Mouse (Mus musculus): ENCODE results near the gene Ddx23. TPM values are rescaled to one million over a fixed set of nuclear protein-coding genes. Genes with fewer than 3 reads are reported as not detected.

The Ddx23 gene
- total and polyA plus RNA-seq, 3 experiments, result 194 to 252 (median 213) TPM

DNA sequence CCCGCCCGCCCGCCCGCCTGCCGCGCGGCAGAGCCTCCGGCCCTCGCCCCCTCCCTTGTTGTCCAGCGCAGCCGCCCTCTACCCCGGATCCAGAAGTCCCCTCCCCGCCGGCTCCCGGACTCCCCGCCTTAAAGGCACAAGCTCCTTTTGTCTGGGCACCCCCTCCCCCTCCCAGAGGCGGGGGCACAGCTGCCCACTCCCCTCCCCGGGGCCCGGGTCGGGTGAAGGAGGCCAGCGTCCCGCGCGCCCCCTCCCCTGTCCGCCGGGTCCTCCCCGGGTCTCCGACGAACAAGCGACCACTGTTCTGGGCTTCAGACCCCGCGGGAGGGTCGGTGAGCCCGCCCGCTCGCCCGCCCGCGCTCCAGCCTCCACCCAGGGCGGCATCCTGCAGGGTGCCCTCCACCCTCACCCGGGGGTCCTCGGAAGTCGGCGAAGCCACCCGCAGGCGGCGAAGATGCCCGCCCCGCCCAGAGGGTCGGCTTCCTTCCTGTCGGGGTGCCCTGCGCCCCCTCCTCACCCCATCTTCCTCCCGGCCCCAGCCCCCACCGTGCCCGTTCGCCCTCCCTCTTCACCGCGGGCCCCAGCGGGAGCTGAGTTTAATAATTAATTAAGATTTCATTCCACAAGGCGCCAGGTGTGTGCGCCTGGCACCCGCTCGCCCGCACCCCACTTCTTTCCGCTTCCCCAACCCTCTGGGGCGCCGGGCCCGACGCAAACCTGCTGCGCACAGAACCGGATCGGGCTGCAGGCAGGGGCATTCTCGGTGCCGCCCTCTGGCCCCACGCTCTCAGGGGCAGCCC, 53.2 kb downstream of the Ddx23 start, which contains the start of gene Adcy6:
Gene Adcy6, minus strand, starts transcription at position 746 of the 800 bp plus-strand sequence.
- Histone ChIP-seq H3K9me3 (replicated peaks; ENCODE audit: insufficient read depth, low read length) (no peaks in the 10 kb centered on the region), H3K4me3 (ENCODE audit: control insufficient read depth in 1 of 2, insufficient read depth in 1 of 2, low read depth in 2 of 2, low read length in 2 of 2) (peak within 1 kb of the TSS; percentile 81 to 98), H3K4me1 (ENCODE audit: control insufficient read depth in 1 of 2, insufficient read depth in 2 of 2, low read length in 2 of 2) (peaks cover 17 to 49% of the 10 kb centered on the region in 2 experiments), H3K79me2 (ENCODE audit: control insufficient read depth, insufficient read depth, low read length, poor library complexity) (peaks cover 48% of the 10 kb centered on the region), H3K36me3 (ENCODE audit: control insufficient read depth in 1 of 2, insufficient read depth in 2 of 2, low read length in 2 of 2) (peaks cover 0 to 33% of the 10 kb centered on the region in 2 experiments; a peak in 3 of 4 replicates), H3K9ac (ENCODE audit: control insufficient read depth, low read depth, low read length, poor library complexity, severe bottlenecking) (peak within 1 kb of the TSS; percentile 85), H3K27ac (ENCODE audit: control insufficient read depth, low read depth, low read length) (peak within 1 kb of the TSS; percentile 91; the same call in 1 of the 2 replicates), H3K27me3 (ENCODE audit: control insufficient read depth in 1 of 2, insufficient read depth in 2 of 2, low read length in 2 of 2) (no peaks in the 10 kb centered on the region)
- peak; percentile 71 for DNase-seq (ENCODE audit: low read depth, low spot score)
- TF ChIP-seq EP300 (IDR thresholded peaks at IDR 0.05; ENCODE audit: low read depth in 1 of 2, low read length in 2 of 2), result 0 out of 4 replicates have a peak, but pooled peaks of 1 of the 2 experiments have one; percentile 8
- TF ChIP-seq MXI1 (IDR thresholded peaks at IDR 0.05; ENCODE audit: low read depth, low read length), result no peak
- peak; percentile 33; the same call in 1 of the 2 replicates for TF ChIP-seq ZMIZ1 (IDR thresholded peaks at IDR 0.05; ENCODE audit: low read depth, low read length)
- peak; percentile 32; the same call in 1 of the 2 replicates for TF ChIP-seq CHD2 (IDR thresholded peaks at IDR 0.05; ENCODE audit: low read length)
- peak; percentile 20 for TF ChIP-seq TCF12 (IDR thresholded peaks at IDR 0.05; ENCODE audit: low read depth, low read length)
- TF ChIP-seq CTCF (IDR thresholded peaks at IDR 0.05 in 2 of 3, conservative IDR thresholded peaks at IDR 0.05 in 1 of 3; ENCODE audit: control insufficient read depth in 1 of 3, insufficient read depth in 1 of 3, low read depth in 2 of 3, low read length in 3 of 3, poor library complexity in 1 of 3, severe bottlenecking in 1 of 3), result no peak
- TF ChIP-seq ETS1 (IDR thresholded peaks at IDR 0.05; ENCODE audit: low read depth, low read length), result no peak
- TF ChIP-seq SIN3A (IDR thresholded peaks at IDR 0.05; ENCODE audit: low read length), result peak; percentile 72
- TF ChIP-seq NRF1 (IDR thresholded peaks at IDR 0.05; ENCODE audit: insufficient read depth, low read depth, low read length, poor library complexity, severe bottlenecking), result peak; percentile 52; the same call in 1 of the 2 replicates
- peak; percentile 74 for TF ChIP-seq HCFC1 (IDR thresholded peaks at IDR 0.05; ENCODE audit: low read depth, low read length)
- TF ChIP-seq MAZ (IDR thresholded peaks at IDR 0.05; ENCODE audit: low read depth, low read length), result peak; percentile 96
- TF ChIP-seq POLR2A (IDR thresholded peaks at IDR 0.05; ENCODE audit: control insufficient read depth in 1 of 2, insufficient read depth in 1 of 2, low read depth in 1 of 2, low read length in 2 of 2, poor library complexity in 1 of 2), result peak in 1 of 2 experiments; percentile 33; a peak in 1 of 4 replicates
- TF ChIP-seq POLR2AphosphoS2 (IDR thresholded peaks at IDR 0.05; ENCODE audit: low read length), result no peak
- no peak for TF ChIP-seq CHD1 (IDR thresholded peaks at IDR 0.05; ENCODE audit: low read depth, low read length)
- TF ChIP-seq BHLHE40 (IDR thresholded peaks at IDR 0.05; ENCODE audit: borderline replicate concordance, low read depth, low read length), result no peak

DNA sequence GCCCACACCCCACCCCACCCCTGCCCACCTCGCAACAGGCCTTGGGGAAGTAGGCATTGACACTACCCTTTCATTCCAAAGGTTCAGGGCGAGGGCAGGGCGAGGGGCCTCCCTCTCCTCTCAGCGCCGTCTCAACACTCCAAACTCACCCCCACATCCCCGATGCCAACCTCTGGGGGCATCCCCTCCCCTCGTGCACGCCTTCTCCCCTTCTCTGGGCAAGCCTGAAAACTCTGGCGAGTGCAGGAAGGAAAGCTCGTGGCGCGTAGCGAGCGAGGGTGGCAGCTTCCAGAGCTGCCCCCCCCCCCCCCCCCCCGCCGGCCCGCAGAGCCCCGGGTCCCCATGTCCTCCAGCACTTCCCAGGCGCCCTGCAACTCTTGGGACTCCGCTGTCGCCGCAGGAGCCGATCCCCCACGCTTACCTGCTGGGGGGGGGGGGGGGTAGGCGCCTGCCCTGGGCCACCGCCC, 53.9 kb downstream of the Ddx23 start:
- peak overlapping the region; percentile 85 for H3K9ac ChIP-seq (ENCODE audit: control insufficient read depth, low read depth, low read length, poor library complexity, severe bottlenecking)
- H3K9me3 ChIP-seq (replicated peaks; ENCODE audit: insufficient read depth, low read length), result no peaks in the 10 kb centered on the region
- H3K79me2 ChIP-seq (ENCODE audit: control insufficient read depth, insufficient read depth, low read length, poor library complexity), result peaks cover 55% of the 10 kb centered on the region
- peak overlapping the region; percentile 91 for H3K27ac ChIP-seq (ENCODE audit: control insufficient read depth, low read depth, low read length)
- H3K36me3 ChIP-seq (ENCODE audit: control insufficient read depth in 1 of 2, insufficient read depth in 2 of 2, low read length in 2 of 2), result peaks cover 0 to 38% of the 10 kb centered on the region in 2 experiments; a peak in 3 of 4 replicates
- no peaks in the 10 kb centered on the region for H3K27me3 ChIP-seq (ENCODE audit: control insufficient read depth in 1 of 2, insufficient read depth in 2 of 2, low read length in 2 of 2)
- peak; percentile 68 for DNase-seq (ENCODE audit: low read depth, low spot score)
- peak overlapping the region; percentile 81 to 98 for H3K4me3 ChIP-seq (ENCODE audit: control insufficient read depth in 1 of 2, insufficient read depth in 1 of 2, low read depth in 2 of 2, low read length in 2 of 2)
- H3K4me1 ChIP-seq (ENCODE audit: control insufficient read depth in 1 of 2, insufficient read depth in 2 of 2, low read length in 2 of 2), result peaks cover 18 to 54% of the 10 kb centered on the region in 2 experiments
- no peak for TF ChIP-seq NRF1 (IDR thresholded peaks at IDR 0.05; ENCODE audit: insufficient read depth, low read depth, low read length, poor library complexity, severe bottlenecking)
- TF ChIP-seq CHD2 (IDR thresholded peaks at IDR 0.05; ENCODE audit: low read length), result no peak
- no peak for TF ChIP-seq USF1 (IDR thresholded peaks at IDR 0.05; ENCODE audit: low read depth, low read length)
- no peak for TF ChIP-seq TBP (IDR thresholded peaks at IDR 0.05; ENCODE audit: low read depth, low read length)
- no peak for TF ChIP-seq GATA1 (IDR thresholded peaks at IDR 0.05; ENCODE audit: low read depth, low read length)
- TF ChIP-seq USF2 (IDR thresholded peaks at IDR 0.05; ENCODE audit: borderline replicate concordance in 1 of 2, insufficient read depth in 1 of 2, low read depth in 1 of 2, low read length in 2 of 2), result no peak
- no peak for TF ChIP-seq TCF12 (IDR thresholded peaks at IDR 0.05; ENCODE audit: low read depth, low read length)
- TF ChIP-seq ETS1 (IDR thresholded peaks at IDR 0.05; ENCODE audit: low read depth, low read length), result no peak
- TF ChIP-seq JUND (IDR thresholded peaks at IDR 0.05; ENCODE audit: low read depth, low read length), result no peak
- no peak for TF ChIP-seq ZKSCAN1 (IDR thresholded peaks at IDR 0.05; ENCODE audit: low read depth, low read length)
- TF ChIP-seq POLR2AphosphoS5 (IDR thresholded peaks at IDR 0.05; ENCODE audit: borderline replicate concordance, low read depth, low read length), result peak; percentile 68; the same call in 1 of the 2 replicates
- TF ChIP-seq NELFE (IDR thresholded peaks at IDR 0.05; ENCODE audit: low read depth, low read length), result no peak; the same call in 1 of the 2 replicates
- TF ChIP-seq MAX (IDR thresholded peaks at IDR 0.05; ENCODE audit: low read length), result no peak
- TF ChIP-seq MAZ (IDR thresholded peaks at IDR 0.05; ENCODE audit: low read depth, low read length), result no peak
- TF ChIP-seq E2F4 (IDR thresholded peaks at IDR 0.05; ENCODE audit: borderline replicate concordance, low read depth, low read length), result no peak
- TF ChIP-seq SMC3 (IDR thresholded peaks at IDR 0.05; ENCODE audit: low read depth, low read length), result no peak
- no peak for TF ChIP-seq GABPA (IDR thresholded peaks at IDR 0.05; ENCODE audit: low read depth, low read length)
- no peak for TF ChIP-seq UBTF (IDR thresholded peaks at IDR 0.05; ENCODE audit: borderline replicate concordance, insufficient read depth, low read depth, low read length)

All from MEL (cell line).